Mouse (Mus musculus) kidney, adult 2 months (tissue): ENCODE results near the gene Map3k13. TPM values are rescaled to one million over a fixed set of nuclear protein-coding genes. Genes with fewer than 3 reads are reported as not detected.

Source experiments
- DNase-seq: peaks from one replicate; pipeline ENCODE4 v3.0.0; 2021
- H3K27ac ChIP-seq: fragments of 200-500 bp; 2 replicates; pipeline ENCODE4 v1.5.1; 2012; ENCODE audit warnings: low read depth, low read length, control low read depth, inconsistent platforms; ENCODE audit not compliant: insufficient read depth
- H3K27me3 ChIP-seq: fragments of 200-500 bp; replicated peaks from 2 replicates; pipeline ENCODE4 v1.6.1; 2012; ENCODE audit warnings: mild to moderate bottlenecking, moderate library complexity, low read length, inconsistent platforms; ENCODE audit not compliant: control insufficient read depth, insufficient read depth
- H3K36me3 ChIP-seq: fragments of 200-500 bp; 2 replicates; pipeline ENCODE4 v1.6.1; 2012; ENCODE audit warnings: mild to moderate bottlenecking, moderate library complexity, low read length, inconsistent platforms; ENCODE audit not compliant: control insufficient read depth, insufficient read depth
- H3K4me1 ChIP-seq: fragments of 200-500 bp; 2 replicates; pipeline ENCODE4 v1.6.1; 2011; ENCODE audit warnings: low read length; ENCODE audit not compliant: control insufficient read depth, insufficient read depth
- H3K4me3 ChIP-seq: fragments of 200-500 bp; 2 replicates; pipeline ENCODE4 v1.5.1; 2011; ENCODE audit warnings: mild to moderate bottlenecking, low read depth, low read length, control low read depth; ENCODE audit not compliant: insufficient read depth
- CTCF ChIP-seq: fragments of 200-500 bp; conservative IDR thresholded peaks from 2 replicates; pipeline ENCODE4 v1.5.1; 2011; ENCODE audit warnings: low read depth, mild to moderate bottlenecking, control low read depth, low read length, moderate library complexity, mixed read lengths; ENCODE audit not compliant: insufficient read depth, insufficient read length
- POLR2A ChIP-seq: fragments of 200-500 bp; IDR thresholded peaks from one replicate; pipeline ENCODE4 v1.6.1; 2011; ENCODE audit warnings: low read depth, low read length, control low read depth
- WGBS: fragments of 180-500 bp; shearing (Covaris S2); methylation state at CpG from one replicate; pipeline ENCODE4 v1.1.7; 2018; 5-methylcytosine and 5-hydroxymethylcytosine counted together
- polyA plus RNA-seq: library from polyadenylated mRNA; depleted of rRNA; stranded (reverse); fragments of >200 nt; gene quantifications from 2 replicates; pipeline ENCODE4 v1.2.3, GENCODE M21; 2012

Map3k13 gene
- polyA plus RNA-seq, 1 experiment, result 4.6 TPM

- Histone ChIP-seq H3K4me1 (peaks cover 34% of the 10 kb centered on the region), H3K27ac (peak overlapping the region; percentile 87), H3K4me3 (no peak overlapping the region), H3K27me3 (no peaks in the 10 kb centered on the region), H3K36me3 (no peaks in the 10 kb centered on the region; the same call in 1 of the 2 replicates)
- peak; percentile 80 for DNase-seq
- 33% methylated on average over 3 of the region's 3 CpGs for WGBS
- no peak for TF ChIP-seq CTCF
- TF ChIP-seq POLR2A, result no peak
These were observed 12.9 kb upstream of the Map3k13 start for GRCm38 (mm10) chr16:21781277-21781676.

GRCm38 (mm10) chr16:21781895-21782294, 12.3 kb upstream of the Map3k13 start:
- Histone ChIP-seq H3K27me3 (no peaks in the 10 kb centered on the region), H3K36me3 (no peaks in the 10 kb centered on the region; the same call in 1 of the 2 replicates), H3K4me3 (no peak overlapping the region), H3K27ac (peak overlapping the region; percentile 92), H3K4me1 (peaks cover 34% of the 10 kb centered on the region)
- DNase-seq, result no peak
- WGBS, result 75% methylated on average over 3 of the region's 3 CpGs
- TF ChIP-seq POLR2A, result no peak
- TF ChIP-seq CTCF, result no peak

- TF ChIP-seq POLR2A (no peak), CTCF (no peak)
- Histone ChIP-seq H3K4me1 (peaks cover 31% of the 10 kb centered on the region), H3K27ac (no peak overlapping the region), H3K4me3 (no peak overlapping the region), H3K27me3 (no peaks in the 10 kb centered on the region), H3K36me3 (no peaks in the 10 kb centered on the region)
- WGBS, result 54% methylated on average over 2 of the region's 2 CpGs
- DNase-seq, result peak; percentile 56
These were observed 11.3 kb upstream of the Map3k13 start for GRCm38 (mm10) chr16:21782807-21783206.

GRCm38 (mm10) chr16:21785000-21785399, 9.1 kb upstream of the Map3k13 start:
- Histone ChIP-seq H3K27me3 (no peaks in the 10 kb centered on the region), H3K36me3 (no peaks in the 10 kb centered on the region), H3K4me3 (no peak overlapping the region), H3K4me1 (peaks cover 26% of the 10 kb centered on the region), H3K27ac (no peak overlapping the region)
- no peak for DNase-seq
- TF ChIP-seq POLR2A, result no peak
- TF ChIP-seq CTCF, result no peak
- 60% methylated on average over 4 of the region's 4 CpGs for WGBS

GRCm38 (mm10) chr16:21786317-21786716, 7.8 kb upstream of the Map3k13 start:
- peak overlapping the region; percentile 13 for H3K4me3 ChIP-seq
- H3K4me1 ChIP-seq, result peaks cover 16% of the 10 kb centered on the region
- no peaks in the 10 kb centered on the region for H3K27me3 ChIP-seq
- no peaks in the 10 kb centered on the region for H3K36me3 ChIP-seq
- WGBS, result 64% methylated on average over 8 of the region's 8 CpGs
- TF ChIP-seq CTCF (no peak), POLR2A (no peak)
- H3K27ac ChIP-seq, result peak overlapping the region; percentile 21; the same call in 1 of the 2 replicates
- DNase-seq, result peak; percentile 52

GRCm38 (mm10) chr16:21787516-21788353, 6.4 kb upstream of the Map3k13 start, which contains the start of gene Ehhadh:
TSS of gene Ehhadh (minus strand) at chr16:21787807.
- TF ChIP-seq CTCF, result no peak
- peak; percentile 90 for TF ChIP-seq POLR2A
- peak; percentile 95 for DNase-seq
- H3K4me3 ChIP-seq, result peak within 1 kb of the TSS; percentile 78
- WGBS, result 6% methylated on average over 28 of the region's 28 CpGs
- no peaks in the 10 kb centered on the region for H3K27me3 ChIP-seq
- peak within 1 kb of the TSS; percentile 84 for H3K27ac ChIP-seq
- H3K36me3 ChIP-seq, result no peaks in the 10 kb centered on the region
- peaks cover 10% of the 10 kb centered on the region for H3K4me1 ChIP-seq

GRCm38 (mm10) chr16:21788581-21788980, 5.6 kb upstream of the Map3k13 start:
- TF ChIP-seq CTCF (peak; percentile 40), POLR2A (no peak)
- H3K4me1 ChIP-seq, result peaks cover 10% of the 10 kb centered on the region
- no peak overlapping the region for H3K4me3 ChIP-seq
- WGBS, result 42% methylated on average over 3 of the region's 3 CpGs
- no peaks in the 10 kb centered on the region for H3K27me3 ChIP-seq
- peak overlapping the region; percentile 84; the same call in 1 of the 2 replicates for H3K27ac ChIP-seq
- peak; percentile 78 for DNase-seq
- no peaks in the 10 kb centered on the region for H3K36me3 ChIP-seq
